In the genomic region with DNA sequence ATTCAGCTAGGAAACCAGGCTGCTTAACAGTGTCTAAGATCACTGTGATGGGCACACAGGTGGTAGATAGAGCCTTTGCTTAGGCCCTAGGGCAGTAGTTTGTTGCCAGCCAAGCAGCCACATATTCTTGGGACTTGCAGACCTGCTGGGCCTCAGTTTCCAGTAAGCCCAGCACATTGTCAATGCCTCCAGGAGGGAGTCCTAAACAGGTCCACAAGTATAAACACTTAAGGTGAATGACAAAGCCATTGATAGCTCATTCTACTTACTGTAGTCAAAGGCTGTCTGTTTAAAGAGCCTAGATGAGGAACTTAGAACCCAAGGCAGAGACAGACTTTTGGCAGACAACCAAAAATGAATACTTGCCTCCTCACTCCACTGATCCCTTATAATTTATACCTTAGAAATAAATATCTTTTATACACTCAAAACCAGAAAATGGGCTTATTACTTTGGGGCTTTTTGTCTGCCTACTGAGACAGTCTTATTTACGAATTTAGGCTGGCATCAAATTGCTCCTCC, we compare ENCODE assay signal across 21 mouse cellular contexts. TPM values are rescaled to one million over a fixed set of nuclear protein-coding genes. Genes with fewer than 3 reads are reported as not detected.
A peak's percentile ranks its signal among the peaks of the same experiment; 100 is the strongest.
DNase-seq lines count a peak whose midpoint lies in the region; ATAC-seq and TF ChIP-seq lines count a peak whose summit lies in the region.
"Had no signal": no experiment of that assay in that cellular context is flagged by ENCODE, and none has a peak within 500 bp of the region (broad histone marks: within the 10 kb centered on the region; RNA-seq: fewer than 3 reads in every experiment).

No protein-coding gene starts in this region.

- TF ChIP-seq CTCF in MEL (IDR thresholded peaks at IDR 0.05 in 2 of 3, conservative IDR thresholded peaks at IDR 0.05 in 1 of 3; ENCODE audit: control insufficient read depth in 1 of 3, insufficient read depth in 1 of 3, low read depth in 2 of 3, low read length in 3 of 3, poor library complexity in 1 of 3, severe bottlenecking in 1 of 3): no peak

- H3K36me3 ChIP-seq in forebrain, embryonic 14.5 days (ENCODE audit: control insufficient read depth, insufficient read depth, low read length): peaks cover 15% of the 10 kb centered on the region; the same call in 1 of the 2 replicates
- H3K36me3 ChIP-seq in forebrain, embryonic 16.5 days (ENCODE audit: control insufficient read depth, insufficient read depth): no peaks in the 10 kb centered on the region; the same call in 1 of the 2 replicates
- H3K36me3 ChIP-seq in MEL (ENCODE audit: control insufficient read depth in 1 of 2, insufficient read depth in 2 of 2, low read length in 2 of 2): peaks cover 5 to 14% of the 10 kb centered on the region in 2 experiments
- no peaks in the 10 kb centered on the region for H3K36me3 ChIP-seq in forebrain, embryonic 11.5 days (ENCODE audit: control insufficient read depth, insufficient read depth, low read length)

- TF ChIP-seq POLR2A in MEL (IDR thresholded peaks at IDR 0.05; ENCODE audit: control insufficient read depth in 1 of 2, insufficient read depth in 1 of 2, low read depth in 1 of 2, low read length in 2 of 2, poor library complexity in 1 of 2): no peak

- WGBS in forebrain, embryonic 14.5 days: 84% methylated on average over 1 of the region's 1 CpGs
- 88% methylated on average over 1 of the region's 1 CpGs for WGBS in forebrain, embryonic 16.5 days
- WGBS in forebrain, embryonic 11.5 days: 83% methylated on average over 1 of the region's 1 CpGs

- ATAC-seq in forebrain, embryonic 14.5 days: no peak
- ATAC-seq in forebrain, embryonic 16.5 days: no peak
- ATAC-seq in megakaryocyte, adult 5-6 weeks (ENCODE audit: poor library complexity, severe bottlenecking): no peak
- no peak for ATAC-seq in forebrain, embryonic 11.5 days (replicated peaks; ENCODE audit: low FRiP score)
- ATAC-seq: forebrain, embryonic 15.5 days; intestine, embryonic 16.5 days; Patski had no signal

- no peaks in the 10 kb centered on the region for H3K9me3 ChIP-seq in forebrain, embryonic 14.5 days (replicated peaks; ENCODE audit: control insufficient read depth, low read length)
- no peaks in the 10 kb centered on the region for H3K9me3 ChIP-seq in forebrain, embryonic 16.5 days (ENCODE audit: control insufficient read depth, low read length)
- H3K9me3 ChIP-seq in MEL (replicated peaks; ENCODE audit: insufficient read depth, low read length): no peaks in the 10 kb centered on the region
- H3K9me3 ChIP-seq in forebrain, embryonic 11.5 days (ENCODE audit: control insufficient read depth, low read length): no peaks in the 10 kb centered on the region
- H3K9me3 ChIP-seq: embryonic facial prominence, embryonic 13.5 days; forebrain, embryonic 15.5 days; heart, embryonic 13.5 days; hindbrain, embryonic 15.5 days had no signal

- H3K4me3 ChIP-seq in forebrain, embryonic 14.5 days (ENCODE audit: low read depth, low read length): no peak overlapping the region
- no peak overlapping the region for H3K4me3 ChIP-seq in forebrain, embryonic 16.5 days (replicated peaks; ENCODE audit: low read length)
- no peak overlapping the region for H3K4me3 ChIP-seq in MEL (ENCODE audit: control insufficient read depth in 1 of 2, insufficient read depth in 1 of 2, low read depth in 2 of 2, low read length in 2 of 2)
- no peak overlapping the region for H3K4me3 ChIP-seq in forebrain, embryonic 11.5 days (ENCODE audit: low read depth, low read length)
- H3K4me3 ChIP-seq: embryonic facial prominence, embryonic 13.5 days; forebrain, embryonic 15.5 days; heart, embryonic 13.5 days; hindbrain, embryonic 15.5 days had no signal

- no peaks in the 10 kb centered on the region for H3K27me3 ChIP-seq in forebrain, embryonic 14.5 days (replicated peaks; ENCODE audit: control insufficient read depth, insufficient read depth, low read length)
- no peaks in the 10 kb centered on the region for H3K27me3 ChIP-seq in forebrain, embryonic 16.5 days (replicated peaks; ENCODE audit: control insufficient read depth, insufficient read depth, low read length)
- H3K27me3 ChIP-seq in MEL (ENCODE audit: control insufficient read depth in 1 of 2, insufficient read depth in 2 of 2, low read length in 2 of 2): no peaks in the 10 kb centered on the region
- no peaks in the 10 kb centered on the region for H3K27me3 ChIP-seq in forebrain, embryonic 11.5 days (ENCODE audit: control insufficient read depth, insufficient read depth, low read length)
- H3K27me3 ChIP-seq: embryonic facial prominence, embryonic 13.5 days; forebrain, embryonic 15.5 days; heart, embryonic 13.5 days; hindbrain, embryonic 15.5 days; Patski had no signal

- peaks cover 9% of the 10 kb centered on the region for H3K79me2 ChIP-seq in MEL (ENCODE audit: control insufficient read depth, insufficient read depth, low read length, poor library complexity)

- no peak for TF ChIP-seq EP300 in MEL (IDR thresholded peaks at IDR 0.05; ENCODE audit: low read depth in 1 of 2, low read length in 2 of 2)

- H3K27ac ChIP-seq in forebrain, embryonic 14.5 days (ENCODE audit: low read depth, low read length): no peak overlapping the region
- H3K27ac ChIP-seq in forebrain, embryonic 16.5 days (ENCODE audit: low read length): no peak overlapping the region
- H3K27ac ChIP-seq in MEL (ENCODE audit: control insufficient read depth, low read depth, low read length): no peak overlapping the region
- H3K27ac ChIP-seq in forebrain, embryonic 11.5 days (ENCODE audit: low read depth, low read length): no peak overlapping the region
- H3K27ac ChIP-seq: embryonic facial prominence, embryonic 13.5 days; forebrain, embryonic 15.5 days; heart, embryonic 13.5 days; hindbrain, embryonic 15.5 days had no signal

- H3K9ac ChIP-seq in forebrain, embryonic 14.5 days (ENCODE audit: low read length): no peak overlapping the region
- no peak overlapping the region for H3K9ac ChIP-seq in forebrain, embryonic 16.5 days (replicated peaks; ENCODE audit: low read depth, low read length)
- H3K9ac ChIP-seq in MEL (ENCODE audit: control insufficient read depth, low read depth, low read length, poor library complexity, severe bottlenecking): no peak overlapping the region
- no peak overlapping the region for H3K9ac ChIP-seq in forebrain, embryonic 11.5 days (ENCODE audit: low read length)
- H3K9ac ChIP-seq: embryonic facial prominence, embryonic 13.5 days; forebrain, embryonic 15.5 days; heart, embryonic 13.5 days; hindbrain, embryonic 15.5 days had no signal

- no peaks in the 10 kb centered on the region for H3K4me1 ChIP-seq in forebrain, embryonic 14.5 days (ENCODE audit: control insufficient read depth, insufficient read depth, low read length)
- no peaks in the 10 kb centered on the region for H3K4me1 ChIP-seq in forebrain, embryonic 16.5 days (replicated peaks; ENCODE audit: control insufficient read depth, insufficient read depth, low read length)
- H3K4me1 ChIP-seq in MEL (ENCODE audit: control insufficient read depth in 1 of 2, insufficient read depth in 2 of 2, low read length in 2 of 2): peaks cover 3 to 10% of the 10 kb centered on the region in 2 experiments
- no peaks in the 10 kb centered on the region for H3K4me1 ChIP-seq in forebrain, embryonic 11.5 days (replicated peaks; ENCODE audit: control insufficient read depth, insufficient read depth, low read length)
- H3K4me1 ChIP-seq: embryonic facial prominence, embryonic 13.5 days; forebrain, embryonic 15.5 days; hindbrain, embryonic 15.5 days had no signal

- no peak for TF ChIP-seq RAD21 in MEL (IDR thresholded peaks at IDR 0.05; ENCODE audit: low read depth, low read length)

- DNase-seq in forebrain, embryonic 14.5 days (ENCODE audit: low spot score): peak; percentile 19
- peak; percentile 86 for DNase-seq in MEL (ENCODE audit: low read depth, low spot score)
- DNase-seq in brain, adult 2 months (ENCODE audit: low read depth, low spot score): peak; percentile 10
- no peak for DNase-seq in forebrain, embryonic 11.5 days (ENCODE audit: low spot score)
- DNase-seq in lung, postnatal 4 days: no peak
- DNase-seq: adrenal gland, adult 8-10 months; adrenal gland, postnatal 36 days; cerebellum, adult 11-12 months; cerebellum, adult 9-10 months; cerebellum, postnatal 25 days; gastrocnemius, postnatal 14 days; heart, postnatal 36 days; kidney, adult 8-10 months had no signal

- H3K4me2 ChIP-seq in forebrain, embryonic 14.5 days (ENCODE audit: low read length): no peak overlapping the region
- H3K4me2 ChIP-seq in forebrain, embryonic 16.5 days (ENCODE audit: low read length): no peak overlapping the region
- no peak overlapping the region for H3K4me2 ChIP-seq in forebrain, embryonic 11.5 days (ENCODE audit: low read depth, low read length, severe bottlenecking)
- H3K4me2 ChIP-seq: embryonic facial prominence, embryonic 13.5 days; forebrain, embryonic 15.5 days; heart, embryonic 13.5 days; hindbrain, embryonic 15.5 days had no signal

TF ChIP-seq in MEL, 35 proteins besides CTCF, POLR2A, EP300 and RAD21 (continues in another document):
- TF ChIP-seq JUND (IDR thresholded peaks at IDR 0.05; ENCODE audit: low read depth, low read length): no peak
- TF ChIP-seq MXI1 (IDR thresholded peaks at IDR 0.05; ENCODE audit: low read depth, low read length): no peak
- no peak for TF ChIP-seq RCOR1 (IDR thresholded peaks at IDR 0.05; ENCODE audit: low read depth, low read length)
- TF ChIP-seq MYC (IDR thresholded peaks at IDR 0.05; ENCODE audit: low read depth, low read length): no peak
- TF ChIP-seq USF2 (IDR thresholded peaks at IDR 0.05; ENCODE audit: borderline replicate concordance in 1 of 2, insufficient read depth in 1 of 2, low read depth in 1 of 2, low read length in 2 of 2): no peak
- TF ChIP-seq GABPA (IDR thresholded peaks at IDR 0.05; ENCODE audit: low read depth, low read length): no peak

RNA-seq across cellular contexts. Expression of a gene that starts 34.8 kb away (rescaled TPM):
- polyA plus RNA-seq in forebrain, embryonic 14.5 days (2014; fragmentation: Nextera tagmentation; extraction: Ambion mirVana): 44.3 and 51.6 TPM in 2 replicates
- 37.7 and 39.4 TPM in 2 replicates for polyA plus RNA-seq in forebrain, embryonic 16.5 days (2015; fragmentation: Nextera tagmentation; extraction: Ambion mirVana)
- 10.1 and 13.3 TPM in 2 replicates for total RNA-seq in MEL (2012; rRNA removed)
- polyA plus RNA-seq in MEL (2012; ENCODE audit: insufficient read depth in 1 of 2, insufficient read length in 2 of 2, low read depth in 1 of 2, low replicate concordance in 2 of 2, missing spikeins in 1 of 2): 1 to 10 TPM in 1 of 2 experiments, not detected in 1; 9.0 TPM
- 40.4 and 41.6 TPM in 2 replicates for total RNA-seq in megakaryocyte, adult 5-6 weeks (2015)
- total RNA-seq in megakaryocyte, adult 5-6 weeks (2017): 27.2 and 33.9 TPM in 2 replicates
- 47.5 and 53.7 TPM in 2 replicates for polyA plus RNA-seq in forebrain, embryonic 11.5 days (2014; fragmentation: Nextera tagmentation; extraction: Ambion mirVana)

RNA-seq across cellular contexts. Expression of a gene that starts 35.7 kb away (rescaled TPM):
- 41.7 and 46.9 TPM in 2 replicates for polyA plus RNA-seq in forebrain, embryonic 14.5 days (2014; fragmentation: Nextera tagmentation; extraction: Ambion mirVana)
- polyA plus RNA-seq in forebrain, embryonic 16.5 days (2015; fragmentation: Nextera tagmentation; extraction: Ambion mirVana): 42.8 and 44.8 TPM in 2 replicates
- total RNA-seq in MEL (2012; rRNA removed): 25.1 and 29.4 TPM in 2 replicates
- polyA plus RNA-seq in MEL (2012; ENCODE audit: insufficient read depth in 1 of 2, insufficient read length in 2 of 2, low read depth in 1 of 2, low replicate concordance in 2 of 2, missing spikeins in 1 of 2): 10 to 100 TPM; 19.0 to 46.3 TPM
- 28.1 and 31.0 TPM in 2 replicates for total RNA-seq in megakaryocyte, adult 5-6 weeks (2015)
- total RNA-seq in megakaryocyte, adult 5-6 weeks (2017): 49.2 and 59.5 TPM in 2 replicates
- polyA plus RNA-seq in forebrain, embryonic 11.5 days (2014; fragmentation: Nextera tagmentation; extraction: Ambion mirVana): 56.3 and 58.4 TPM in 2 replicates

Comparison
In these comparisons a context has a peak if more than half of its experiments do, and no peak if none do; other contexts are left out.
1. DNase-seq: peak in forebrain, embryonic 14.5 days (single experiment), MEL (single experiment) and brain, adult 2 months (single experiment); none in forebrain, embryonic 11.5 days (single experiment) and lung, postnatal 4 days (0 of 2).